Mouse (Mus musculus): ENCODE results near the gene Dctn3.

DNA sequence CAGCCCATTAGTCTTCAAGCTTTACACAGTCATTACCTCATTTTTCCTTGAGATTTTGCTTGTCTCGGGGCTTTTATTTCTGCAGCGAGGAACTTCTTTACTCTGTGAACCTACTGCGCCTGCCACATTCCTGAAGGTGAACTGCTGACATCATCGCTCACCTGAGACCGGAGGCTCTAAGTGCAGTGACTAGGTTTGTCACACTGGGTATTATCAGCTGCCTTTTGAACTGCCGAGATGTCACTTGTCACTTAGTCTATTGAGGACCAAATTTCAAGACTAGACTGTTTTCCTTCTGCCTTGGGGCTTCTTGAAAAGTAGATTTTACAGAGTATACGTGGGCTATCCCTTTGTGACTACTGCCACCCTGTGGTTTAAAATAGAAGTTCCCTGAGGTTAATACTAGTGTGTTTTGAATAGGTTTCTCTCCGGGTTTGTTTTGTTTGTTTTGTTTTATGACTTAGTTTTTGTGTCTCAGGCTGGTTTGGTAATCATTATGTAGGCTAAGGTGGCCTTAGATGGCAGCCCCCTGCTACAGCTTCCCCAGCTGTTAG, 14.7 kb downstream of the Dctn3 start:
- TF ChIP-seq CTCF (IDR thresholded peaks at IDR 0.05; ENCODE audit: control insufficient read depth, insufficient read depth, insufficient replicate concordance, low read depth, low read length) (no peak), POLR2A (IDR thresholded peaks at IDR 0.05; ENCODE audit: control insufficient read depth, low read depth, low read length) (no peak)

Measured in testis, adult 2 months (tissue).